Mouse (Mus musculus) common myeloid progenitor, adult 5-6 weeks (primary cell): ENCODE measurements at regions not wholly inside any gene's neighbourhood (a gene's known extent, or its start where the extent isn't known, plus 50 kb on each side); places are given as distances from the start of the nearest gene placed in this dataset.

Experiments
- ATAC-seq: replicated peaks from 2 replicates; pipeline ENCODE4 v1.8.0; 2016; ENCODE audit warnings: low read depth, mild to moderate bottlenecking, moderate TSS enrichment, inconsistent platforms; ENCODE audit not compliant: poor library complexity, severe bottlenecking

DNA sequence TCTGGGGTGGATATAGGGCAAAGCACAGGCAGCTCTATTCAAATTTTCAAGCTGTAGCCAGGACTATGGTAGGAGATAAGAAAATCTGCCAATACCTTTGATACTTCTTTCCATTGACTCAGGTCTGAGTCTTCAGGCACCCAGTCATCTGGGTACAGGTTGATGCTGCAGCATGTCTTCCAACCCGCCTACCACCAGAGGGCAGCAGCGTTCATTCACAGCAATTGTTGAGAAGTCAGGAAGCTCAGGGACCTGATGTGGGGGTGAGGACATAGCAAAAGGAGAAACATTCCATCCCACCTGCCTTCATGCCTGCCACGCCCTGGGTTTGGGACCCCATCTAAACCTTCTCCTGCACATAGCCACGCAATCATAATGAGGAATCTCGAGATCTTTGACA lies 118.2 kb upstream of the Gm21876 start:
- ATAC-seq = no peak

DNA sequence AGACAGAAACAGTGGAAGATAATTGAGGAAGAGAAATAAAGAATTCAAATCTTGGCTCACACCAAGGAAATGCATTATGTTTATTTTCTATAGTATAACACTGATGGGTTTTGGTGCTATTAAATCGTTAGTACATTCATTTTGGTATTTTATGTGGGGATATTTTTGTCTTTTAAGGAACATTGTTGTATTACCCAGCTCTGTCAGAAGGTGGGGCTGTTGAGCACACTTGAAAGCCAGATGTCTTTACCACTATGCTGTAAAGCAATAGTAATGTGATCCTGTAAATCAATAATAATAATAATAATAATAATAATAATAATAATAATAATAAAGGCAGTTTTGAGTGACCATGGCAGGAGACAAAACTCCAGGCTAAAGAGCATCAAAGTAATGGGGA lies 120.0 kb upstream of the Gm21876 start:
- ATAC-seq = no peak

- ATAC-seq = no peak
These were observed 121.9 kb upstream of the Gm21876 start for GRCm38 (mm10) chrX:21297349-21297748.

DNA sequence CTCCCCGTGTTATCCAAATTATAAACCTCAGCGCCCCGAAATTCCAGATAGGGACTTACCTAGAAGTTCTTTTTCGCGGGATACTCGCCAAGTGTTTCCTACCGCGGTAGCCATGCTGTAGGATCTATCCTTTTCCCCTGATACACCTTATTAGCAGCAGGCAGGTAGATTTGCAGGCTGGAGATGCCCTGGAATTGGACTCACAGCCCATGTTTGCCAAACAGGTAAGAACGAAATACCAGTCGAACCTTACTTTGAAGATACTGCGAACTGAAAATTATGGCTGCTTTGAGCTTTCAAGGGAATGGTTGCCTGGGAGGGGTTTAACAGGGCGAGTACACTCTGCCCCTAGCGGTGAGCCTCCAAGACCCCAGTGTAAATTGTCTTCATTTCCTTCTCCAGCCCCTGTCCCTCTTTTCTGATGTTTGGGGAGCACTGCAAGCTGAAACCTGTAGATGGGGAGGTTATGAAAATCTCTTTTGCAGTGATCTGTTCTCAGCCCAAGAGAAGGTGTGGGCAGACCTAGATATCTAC lies 149.8 kb upstream of the Agtr2 start:
- ATAC-seq = peak; percentile 83

GRCm38 (mm10) chrX:21344397-21344796 lies 139.9 kb upstream of the Agtr2 start:
- ATAC-seq = no peak

GRCm38 (mm10) chrX:21350503-21350902 lies 133.8 kb upstream of the Agtr2 start:
- ATAC-seq = peak; percentile 50; the same call in 1 of the 2 replicates

- no peak for ATAC-seq
These were observed 132.0 kb upstream of the Agtr2 start for GRCm38 (mm10) chrX:21352350-21352749.

GRCm38 (mm10) chrX:21360771-21361667 lies 123.3 kb upstream of the Agtr2 start:
- ATAC-seq = peak; percentile 91

DNA sequence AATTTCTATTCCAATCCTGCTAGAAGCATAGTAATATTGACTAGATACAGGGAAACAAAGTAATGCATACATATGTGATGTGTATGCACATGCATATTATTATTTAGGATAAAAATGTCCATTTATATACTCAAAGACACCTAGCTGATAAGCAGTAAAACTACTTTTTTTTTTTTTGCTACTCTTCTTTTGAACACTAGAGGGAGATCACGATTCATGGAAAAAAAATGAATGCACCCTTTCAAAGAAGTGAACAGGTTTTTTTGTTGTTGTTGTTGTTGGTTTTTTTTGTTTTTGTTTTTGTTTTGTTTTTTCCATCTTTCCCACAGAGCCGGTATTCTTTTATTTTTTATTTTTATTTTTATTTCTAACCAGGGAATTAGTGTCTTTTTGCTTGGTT lies 99.1 kb upstream of the Agtr2 start:
- no peak for ATAC-seq

DNA sequence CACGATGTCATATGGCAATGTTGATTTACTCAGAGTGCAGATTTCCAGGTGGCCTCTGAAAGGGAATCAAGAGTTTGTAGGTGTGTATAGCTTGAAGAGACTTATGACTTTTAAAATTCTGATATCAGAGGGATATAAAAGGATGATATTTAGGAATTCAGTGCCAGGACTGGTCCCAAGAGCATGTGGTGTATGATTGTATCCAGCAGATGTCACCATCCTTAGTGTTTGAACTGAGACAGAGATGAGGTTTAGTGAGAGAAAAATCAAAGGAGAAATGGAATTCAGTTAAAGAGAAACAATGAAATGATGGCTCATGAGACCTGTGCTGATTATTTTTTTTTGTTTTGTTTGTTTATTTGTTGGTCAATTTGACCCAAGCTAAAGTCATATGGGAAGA lies 94.4 kb upstream of the Agtr2 start:
- no peak for ATAC-seq

DNA sequence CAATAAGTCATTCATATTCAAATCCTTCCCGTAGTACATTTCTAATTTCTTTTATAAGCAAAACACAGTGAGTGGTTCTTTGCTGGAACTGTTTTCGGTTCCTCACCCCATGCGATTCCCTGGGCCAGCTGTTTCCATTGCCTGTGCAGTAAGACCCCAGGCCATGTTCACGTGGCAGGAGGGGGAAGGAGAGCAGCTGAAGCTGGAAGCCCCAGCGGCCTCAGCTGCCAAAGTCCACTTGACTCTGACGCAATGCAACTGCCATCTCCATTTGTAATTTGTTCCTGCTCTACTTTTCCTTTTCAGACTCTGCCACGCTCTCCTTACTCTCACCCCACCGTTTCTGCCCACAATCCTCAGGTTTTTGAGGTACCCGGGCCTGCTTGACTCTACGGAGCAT lies 91.1 kb upstream of the Agtr2 start:
- ATAC-seq = no peak

DNA sequence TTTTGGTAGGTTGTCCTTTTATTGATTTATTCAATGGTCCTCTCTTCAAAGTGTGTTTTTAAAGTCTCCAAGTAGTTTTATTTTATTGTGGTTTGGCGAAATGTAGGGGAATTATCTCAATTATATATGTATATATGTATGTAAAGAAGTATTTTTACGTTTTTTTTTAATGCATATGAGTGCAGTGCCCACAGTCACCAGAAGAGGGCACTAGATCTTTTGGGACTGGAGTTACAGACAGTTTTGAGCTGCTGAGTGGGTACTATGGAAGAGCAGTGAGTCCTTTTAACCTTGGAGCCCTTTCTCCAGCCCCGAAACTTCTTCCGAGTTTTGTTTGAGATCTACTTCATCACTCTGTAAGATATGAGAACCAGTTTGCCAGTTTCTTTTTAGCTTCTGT lies 59.5 kb upstream of the Agtr2 start:
- no peak for ATAC-seq

DNA sequence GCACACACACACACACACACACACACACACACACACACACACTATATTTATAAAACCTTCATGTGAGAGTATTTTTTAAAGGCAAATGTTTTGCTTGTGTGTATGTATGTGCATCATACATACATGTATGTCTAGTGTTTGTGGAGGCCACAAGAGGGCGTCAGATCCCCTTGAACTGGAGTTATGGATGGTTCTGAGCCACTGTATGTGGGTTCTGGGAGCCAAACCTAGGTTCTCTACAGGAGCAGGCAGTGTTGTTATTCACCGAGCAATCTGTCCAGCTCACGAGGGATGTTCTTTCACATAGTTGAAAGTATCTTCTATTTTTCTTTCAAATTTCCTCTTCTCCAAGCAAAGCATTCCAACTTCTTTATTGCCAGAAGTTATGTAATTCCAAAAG lies 56.3 kb upstream of the Agtr2 start:
- no peak for ATAC-seq

DNA sequence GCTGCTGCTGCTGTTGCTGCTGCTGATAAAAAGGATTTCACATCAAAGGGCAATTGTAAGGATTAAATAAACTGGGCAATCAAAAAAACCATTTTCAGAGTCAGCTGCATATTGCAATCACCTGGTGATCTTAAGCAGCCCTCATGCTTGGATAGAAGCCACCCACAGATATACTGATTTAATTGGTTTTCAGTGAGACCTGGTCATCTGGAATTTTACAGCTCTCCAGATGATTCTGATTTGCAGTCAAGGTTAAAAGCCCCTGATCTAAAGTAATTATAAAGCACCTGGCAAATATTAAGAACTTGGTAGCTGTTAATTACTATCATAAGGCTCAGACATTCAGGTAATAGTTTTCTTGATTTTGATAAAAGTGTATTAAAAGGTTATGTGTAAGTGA lies 50.8 kb upstream of the Agtr2 start:
- ATAC-seq = no peak
